Mouse (Mus musculus) cortical plate, adult 2 months (tissue): Measurements from ENCODE around the gene Zfp865. TPM values are rescaled to one million over a fixed set of nuclear protein-coding genes. Genes with fewer than 3 reads are reported as not detected.

Experiments
- H3K27ac ChIP-seq: fragments of 200-500 bp; 2 replicates; pipeline ENCODE4 v1.5.1; 2012; ENCODE audit warnings: low read length, control low read depth, inconsistent platforms; ENCODE audit not compliant: insufficient read depth
- H3K4me1 ChIP-seq: fragments of 200-500 bp; 2 replicates; pipeline ENCODE4 v1.6.1; 2011; ENCODE audit warnings: low read length; ENCODE audit not compliant: control insufficient read depth, insufficient read depth
- H3K4me3 ChIP-seq: fragments of 200-500 bp; 2 replicates; pipeline ENCODE4 v1.5.1; 2011; ENCODE audit warnings: mild to moderate bottlenecking, low read length, control low read depth; ENCODE audit not compliant: insufficient read depth
- CTCF ChIP-seq: fragments of 200-500 bp; IDR thresholded peaks from 2 replicates; pipeline ENCODE4 v1.5.1; 2011; ENCODE audit warnings: mild to moderate bottlenecking, control low read depth, low read length; ENCODE audit not compliant: insufficient read depth; ENCODE audit errors: extremely low read depth
- POLR2A ChIP-seq: fragments of 200-500 bp; IDR thresholded peaks from 2 replicates; pipeline ENCODE4 v1.6.1; 2011; ENCODE audit warnings: mild to moderate bottlenecking, low read length, control low read depth; ENCODE audit not compliant: insufficient read depth; ENCODE audit errors: extremely low read depth
- polyA plus RNA-seq: library from polyadenylated mRNA; depleted of rRNA; stranded (reverse); fragments of >200 nt; gene quantifications from 2 replicates; pipeline ENCODE4 v1.2.3, GENCODE M21; 2012; rRNA removed

Zfp865 gene
- polyA plus RNA-seq, 1 experiment, result 28.7 TPM

- Histone ChIP-seq H3K4me3 (peak within 1 kb of the TSS; percentile 96), H3K27ac (peak within 1 kb of the TSS; percentile 86), H3K4me1 (peaks cover 3% of the 10 kb centered on the region; the same call in 1 of the 2 replicates)
- TF ChIP-seq CTCF (no peak), POLR2A (peak; percentile 80)
Observed at GRCm38 (mm10) chr7:5080010-5080751, 60.0 kb downstream of the Zfp865 start, which contains the start of gene Epn1. Gene Epn1, plus strand, starts transcription at chr7:5080235.

GRCm38 (mm10) chr7:5080815-5081214, 60.6 kb downstream of the Zfp865 start:
- H3K4me1 ChIP-seq, result peaks cover 3% of the 10 kb centered on the region; the same call in 1 of the 2 replicates
- peak overlapping the region; percentile 86 for H3K27ac ChIP-seq
- peak overlapping the region; percentile 96 for H3K4me3 ChIP-seq
- TF ChIP-seq CTCF, result no peak
- TF ChIP-seq POLR2A, result no peak

- Histone ChIP-seq H3K4me1 (peaks cover 3% of the 10 kb centered on the region; the same call in 1 of the 2 replicates), H3K4me3 (peak overlapping the region; percentile 96), H3K27ac (no peak overlapping the region)
- TF ChIP-seq CTCF, result no peak
- TF ChIP-seq POLR2A, result no peak
Observed at GRCm38 (mm10) chr7:5081241-5081640, 61.1 kb downstream of the Zfp865 start.

- no peak overlapping the region; the same call in 1 of the 2 replicates for H3K4me3 ChIP-seq
- TF ChIP-seq POLR2A (no peak), CTCF (no peak)
Observed at GRCm38 (mm10) chr7:5081939-5082338, 61.8 kb downstream of the Zfp865 start.

GRCm38 (mm10) chr7:5083325-5084105, 63.3 kb downstream of the Zfp865 start:
- no peak overlapping the region for H3K27ac ChIP-seq
- TF ChIP-seq POLR2A (no peak), CTCF (no peak)
- H3K4me3 ChIP-seq, result no peak overlapping the region
- H3K4me1 ChIP-seq, result peaks cover 3% of the 10 kb centered on the region; the same call in 1 of the 2 replicates

More at GRCm38 (mm10) chr7:5081939-5082338, 61.8 kb downstream of the Zfp865 start:
- Histone ChIP-seq H3K27ac (no peak overlapping the region), H3K4me1 (peaks cover 3% of the 10 kb centered on the region; the same call in 1 of the 2 replicates)

- TF ChIP-seq POLR2A (no peak), CTCF (no peak)
- no peak overlapping the region for H3K4me3 ChIP-seq
- no peak overlapping the region for H3K27ac ChIP-seq
Observed at GRCm38 (mm10) chr7:5085512-5085911, 65.3 kb downstream of the Zfp865 start.

More at GRCm38 (mm10) chr7:5085512-5085911, 65.3 kb downstream of the Zfp865 start:
- peaks cover 8% of the 10 kb centered on the region for H3K4me1 ChIP-seq

Other genes with a start within 250 kb of the Zfp865 start
- gene Fam71e2, start 249.1 kb upstream of the Zfp865 start, polyA plus RNA-seq, result not detected in 2 replicates
- 0.35 and 0.36 TPM in 2 replicates for gene Il11, start 237.5 kb upstream of the Zfp865 start, polyA plus RNA-seq
- not detected in 2 replicates for gene Tmem190, start 237.4 kb upstream of the Zfp865 start, polyA plus RNA-seq
- gene Tmem238, start 230.7 kb upstream of the Zfp865 start, polyA plus RNA-seq, result 4.6 and 4.9 TPM in 2 replicates
- gene Rpl28, start 227.5 kb upstream of the Zfp865 start, polyA plus RNA-seq, result 257 and 299 TPM in 2 replicates
- 177 and 181 TPM in 2 replicates for gene Ube2s, start 207.8 kb upstream of the Zfp865 start, polyA plus RNA-seq
- gene Shisa7, start 175.7 kb upstream of the Zfp865 start, polyA plus RNA-seq, result 135 and 143 TPM in 2 replicates
- 12.3 and 15.7 TPM in 2 replicates for gene Isoc2b, start 150.1 kb upstream of the Zfp865 start, polyA plus RNA-seq
- gene Isoc2a, start 143.2 kb upstream of the Zfp865 start, polyA plus RNA-seq, result 11.7 and 11.8 TPM in 2 replicates
- 0.31 and 0.32 TPM in 2 replicates for gene Gm36210, start 113.9 kb upstream of the Zfp865 start, polyA plus RNA-seq
- gene Zfp628, start 105.2 kb upstream of the Zfp865 start, polyA plus RNA-seq, result 9.7 TPM in 2 replicates
- 91.7 and 94.0 TPM in 2 replicates for gene Nat14, start 98.3 kb upstream of the Zfp865 start, polyA plus RNA-seq
- gene Ssc5d, start 94.6 kb upstream of the Zfp865 start, polyA plus RNA-seq, result 3.8 and 4.1 TPM in 2 replicates
- gene Sbk2, start 56.0 kb upstream of the Zfp865 start, polyA plus RNA-seq, result 0.32 and 0.48 TPM in 2 replicates
- gene Sbk3, start 49.2 kb upstream of the Zfp865 start, polyA plus RNA-seq, result 1.2 TPM in 2 replicates
- gene Zfp579, start 24.2 kb upstream of the Zfp865 start, polyA plus RNA-seq, result 38.0 and 39.2 TPM in 2 replicates
- gene Zfp524, start 6.0 kb upstream of the Zfp865 start, polyA plus RNA-seq, result 15.3 and 15.6 TPM in 2 replicates
- 21.5 TPM in 2 replicates for gene Fiz1, start 5.7 kb upstream of the Zfp865 start, polyA plus RNA-seq
- gene Gm44973, start 4.9 kb upstream of the Zfp865 start, polyA plus RNA-seq, result not detected in 2 replicates
- 68.6 and 70.2 TPM in 2 replicates for gene Ccdc106, start 177 bp downstream of the Zfp865 start, polyA plus RNA-seq
- not detected in 2 replicates for gene 4632433K11Rik, start 13.7 kb downstream of the Zfp865 start, polyA plus RNA-seq
- 5.7 and 6.5 TPM in 2 replicates for gene Zfp784, start 18.1 kb downstream of the Zfp865 start, polyA plus RNA-seq
- 34.4 and 36.9 TPM in 2 replicates for gene Zfp580, start 31.2 kb downstream of the Zfp865 start, polyA plus RNA-seq
- 184 TPM in 2 replicates for gene U2af2, start 41.8 kb downstream of the Zfp865 start, polyA plus RNA-seq
- 420 and 464 TPM in 2 replicates for gene Epn1, start 59.9 kb downstream of the Zfp865 start, polyA plus RNA-seq
- not detected in 2 replicates for gene Rfpl4, start 96.6 kb downstream of the Zfp865 start, polyA plus RNA-seq
- 0.27 and 0.36 TPM in 2 replicates for gene Rasl2-9, start 105.6 kb downstream of the Zfp865 start, polyA plus RNA-seq
- gene Vmn1r55, start 129.3 kb downstream of the Zfp865 start, polyA plus RNA-seq, result not detected in 2 replicates
- not detected in 2 replicates for gene Vmn1r56, start 176.4 kb downstream of the Zfp865 start, polyA plus RNA-seq
- gene Vmn1r57, start 198.1 kb downstream of the Zfp865 start, polyA plus RNA-seq, result not detected in 2 replicates